Mouse (Mus musculus): Measurements from ENCODE around the gene Olfr895.

Gene Olfr895

GRCm38 (mm10) chr9:38267551-38267950 is at the start of gene Olfr895:
Olfr895 (plus strand) TSS chr9:38267851.
- no peak for DNase-seq (ENCODE audit: low read depth, low spot score)

GRCm38 (mm10) chr9:38252474-38252873 is 15.2 kb upstream of the Olfr895 start, which contains the start of gene Olfr143:
Olfr143 (plus strand) TSS chr9:38252774.
- DNase-seq (ENCODE audit: low read depth, low spot score), result no peak

GRCm38 (mm10) chr9:38290807-38291206 is 23.2 kb downstream of the Olfr895 start, which contains the start of gene Olfr896-ps1:
Olfr896-ps1 (plus strand) TSS chr9:38291107.
- DNase-seq (ENCODE audit: low read depth, low spot score), result no peak

Data from retina, adult 2 months (tissue).